Mouse (Mus musculus) testis, postnatal 10 days (tissue): ENCODE data around the gene Rptor.
A peak's percentile ranks its signal among the peaks of the same experiment; 100 is the strongest.

Experiments used
- DNase-seq: peaks from one replicate; pipeline ENCODE4 v3.0.0; 2021; ENCODE audit warnings: low spot score

Rptor gene

DNA sequence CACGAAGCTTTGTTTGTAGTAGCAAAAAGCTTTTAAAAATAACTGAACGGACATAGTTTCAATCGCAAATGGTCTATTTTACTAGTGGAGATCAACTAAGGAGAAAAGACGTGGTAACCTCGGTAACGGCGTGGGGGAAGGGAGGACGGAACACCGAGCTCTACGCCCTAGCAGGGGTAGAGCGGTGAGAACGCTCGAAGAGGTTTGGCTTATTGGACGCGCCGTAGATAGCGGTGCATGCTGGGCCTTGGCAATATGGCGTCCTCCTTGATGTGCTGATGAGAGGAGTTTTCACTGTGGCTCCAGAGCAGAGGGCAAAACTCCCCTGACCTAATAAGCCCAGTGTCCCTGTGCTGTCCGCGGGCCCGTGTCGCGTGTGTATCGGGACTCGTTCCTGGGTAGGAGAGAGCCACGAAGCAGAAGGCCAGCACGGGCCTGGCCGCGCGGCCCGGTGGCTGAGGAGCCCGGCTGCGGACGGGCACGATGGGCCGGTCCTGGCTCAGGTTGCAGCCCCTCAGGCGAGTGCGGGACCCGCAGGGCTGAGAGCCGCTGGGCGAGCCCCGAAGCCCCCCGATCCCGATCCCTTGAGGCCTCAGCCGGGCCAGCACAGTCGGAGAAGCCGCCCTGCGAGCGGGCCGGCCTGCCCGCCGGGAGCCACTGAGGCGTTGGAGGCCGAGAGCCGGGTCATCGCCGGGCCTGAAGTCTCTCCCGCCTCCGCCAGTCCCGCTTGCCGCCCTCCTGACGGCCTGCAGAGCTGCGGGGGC lies at the start of gene Rptor:
TSS of gene Rptor (plus strand) at position 143 of the 764 bp plus-strand sequence.
- DNase-seq = peak; percentile 97

GRCm38 (mm10) chr11:119554706-119555105 lies 48.0 kb upstream of the Rptor start:
- DNase-seq = no peak

GRCm38 (mm10) chr11:119555170-119555569 lies 47.5 kb upstream of the Rptor start:
- DNase-seq = no peak

DNA sequence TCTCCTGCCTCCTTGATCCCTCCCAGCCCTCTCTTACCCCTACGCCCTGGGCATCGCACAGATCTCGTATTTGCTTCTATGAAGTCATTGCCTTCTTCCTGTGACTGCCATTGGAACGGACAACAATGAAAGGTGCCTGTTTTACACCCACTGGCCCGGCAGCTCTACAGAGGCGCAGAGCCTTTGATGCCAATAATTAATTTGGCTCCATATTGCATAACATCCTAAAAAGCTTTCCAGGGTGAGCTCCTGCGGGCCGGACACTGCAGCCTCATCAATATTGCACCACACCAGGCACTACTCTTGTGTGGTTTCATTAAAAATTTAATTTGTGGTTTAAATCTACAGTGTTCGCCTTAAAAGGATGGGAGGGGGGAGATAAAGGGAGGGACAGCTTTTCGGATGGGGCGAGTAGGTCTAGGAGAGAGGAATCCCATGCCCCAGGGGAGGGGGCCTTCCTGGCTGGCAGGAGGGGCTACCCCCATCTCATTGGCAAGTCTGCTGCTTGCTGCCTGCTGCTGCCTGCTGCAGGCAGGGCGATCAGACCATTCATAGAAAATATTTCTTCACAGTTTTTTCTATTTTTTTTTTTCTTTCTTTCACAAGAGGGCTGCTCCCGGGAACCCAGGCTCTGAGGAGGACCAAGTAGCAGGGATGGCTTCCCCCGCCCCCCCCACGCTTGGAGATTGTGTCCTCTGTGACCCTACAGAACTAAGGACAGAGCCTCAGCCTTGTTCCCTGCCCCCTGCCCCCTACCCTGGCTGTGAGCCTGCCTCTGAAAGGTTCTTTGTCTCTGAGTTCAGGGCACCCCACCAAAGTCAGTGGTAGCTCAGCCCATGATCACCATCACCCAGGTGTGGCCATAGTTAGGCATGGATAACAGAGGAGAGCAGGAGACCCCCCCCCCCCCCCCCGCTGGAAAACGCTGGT lies 44.5 kb upstream of the Rptor start:
- no peak for DNase-seq

DNA sequence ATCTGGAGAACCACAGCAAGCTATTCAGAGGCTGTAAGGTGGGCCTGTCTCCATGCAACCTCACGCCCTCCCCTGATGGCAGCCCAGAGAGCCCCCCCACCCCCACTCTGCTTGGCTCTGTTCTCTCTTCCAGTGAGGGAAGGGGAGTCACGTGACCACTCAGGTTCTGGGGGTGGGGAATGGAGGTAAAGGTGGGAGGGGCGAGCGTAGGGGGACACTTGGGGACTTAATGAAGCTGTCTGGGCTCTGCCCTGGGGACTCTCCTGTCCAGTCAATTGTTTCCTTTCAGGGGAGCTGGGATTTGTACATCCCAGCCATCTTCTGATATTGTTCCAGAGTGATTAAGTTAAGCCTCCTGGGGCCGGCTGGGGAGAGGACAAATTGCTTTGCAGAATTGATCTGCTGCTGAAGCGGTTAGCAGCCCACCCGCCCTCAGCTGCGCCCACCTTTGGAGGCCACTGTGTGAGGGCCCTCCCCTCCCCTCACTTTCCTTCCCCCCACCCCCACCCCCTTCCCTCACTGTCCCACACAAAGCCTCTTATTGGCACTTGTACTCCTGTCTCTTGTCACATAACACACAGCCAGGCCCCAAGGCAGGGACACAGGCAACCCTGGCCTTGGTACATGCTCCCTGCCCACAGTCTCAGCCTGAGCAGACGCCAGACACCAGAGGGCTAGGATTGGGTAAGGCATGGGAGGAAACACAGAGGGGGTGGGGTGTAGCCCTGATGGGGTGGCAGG lies 43.7 kb upstream of the Rptor start:
- DNase-seq = no peak

DNA sequence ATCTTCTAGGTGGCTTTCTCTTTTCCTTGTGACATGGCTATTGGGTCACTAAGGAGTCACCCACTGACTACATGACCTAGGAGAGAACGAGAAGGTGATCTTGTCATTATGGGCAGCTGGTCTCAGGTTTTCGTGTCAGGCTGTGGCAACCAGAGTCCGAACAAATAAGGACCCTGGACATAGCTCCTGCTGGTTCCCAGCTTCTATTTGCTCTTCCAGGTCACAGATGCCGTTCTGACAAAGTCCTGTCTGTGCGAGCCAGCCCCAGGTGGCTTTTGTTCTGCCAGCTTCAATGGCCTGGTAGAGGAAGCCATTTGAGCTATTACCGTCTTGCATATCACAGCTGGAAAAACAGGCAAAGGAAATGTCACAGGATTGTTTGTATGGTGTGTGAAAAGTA lies 40.4 kb upstream of the Rptor start:
- no peak for DNase-seq

DNA sequence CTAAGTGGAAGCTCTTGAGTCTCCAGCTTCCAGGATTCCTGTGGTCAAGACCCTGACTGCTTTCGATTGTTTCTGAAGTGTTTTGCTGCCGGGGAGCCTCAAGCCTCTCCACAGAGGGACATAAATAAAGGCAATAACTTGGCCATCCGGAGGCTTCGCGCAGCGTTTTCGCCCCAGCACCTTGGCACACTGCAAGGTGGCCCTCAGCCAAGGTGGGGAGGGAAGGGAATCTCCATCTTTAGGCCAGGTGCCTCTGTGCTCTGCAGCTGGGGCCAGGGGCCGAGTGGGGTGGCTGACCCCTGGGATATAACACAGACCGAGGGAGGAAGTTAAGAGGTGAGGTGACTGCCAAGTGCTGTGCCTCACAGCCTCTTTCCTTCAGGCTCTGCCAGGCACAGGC lies 39.5 kb upstream of the Rptor start:
- DNase-seq = no peak

DNA sequence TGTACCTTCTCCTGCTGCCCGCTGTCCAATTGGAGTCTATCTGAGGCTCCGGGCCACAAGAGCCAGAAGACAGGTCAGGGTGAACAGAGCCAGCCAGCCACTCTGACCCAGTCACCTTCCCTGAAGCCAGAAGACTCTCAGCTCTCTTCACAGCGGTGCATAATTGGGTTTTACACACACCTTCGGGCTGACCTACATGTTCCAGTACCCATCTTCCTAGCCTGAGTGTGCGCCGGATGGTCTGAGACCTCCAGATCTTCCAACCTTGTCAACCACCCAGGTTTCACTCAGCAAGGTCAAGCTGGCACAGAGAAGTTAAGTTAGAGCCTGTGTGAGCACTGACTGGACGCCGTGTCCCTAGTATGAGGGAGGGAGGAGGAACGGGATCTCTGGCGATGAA lies 38.3 kb upstream of the Rptor start:
- DNase-seq = no peak

DNA sequence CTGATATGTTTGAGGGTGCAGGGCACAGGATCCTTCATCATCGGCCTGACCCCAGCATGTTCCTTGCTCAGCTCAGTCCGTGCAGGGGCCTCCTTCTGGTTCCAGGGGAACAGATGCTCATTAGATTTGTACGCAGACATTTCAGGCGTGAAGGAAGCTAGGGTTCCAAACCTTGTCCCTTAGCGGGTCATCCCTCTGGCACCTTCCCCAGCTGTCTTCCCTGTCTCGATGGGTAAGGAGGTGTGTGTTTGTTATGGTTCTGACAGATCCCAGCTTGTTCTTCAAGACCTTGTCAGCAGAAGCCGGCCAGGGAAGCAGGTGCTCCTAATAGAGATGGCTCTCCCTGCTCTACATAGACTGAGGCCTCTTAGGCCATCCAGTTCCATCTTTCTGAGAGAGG lies 37.7 kb upstream of the Rptor start:
- no peak for DNase-seq

DNA sequence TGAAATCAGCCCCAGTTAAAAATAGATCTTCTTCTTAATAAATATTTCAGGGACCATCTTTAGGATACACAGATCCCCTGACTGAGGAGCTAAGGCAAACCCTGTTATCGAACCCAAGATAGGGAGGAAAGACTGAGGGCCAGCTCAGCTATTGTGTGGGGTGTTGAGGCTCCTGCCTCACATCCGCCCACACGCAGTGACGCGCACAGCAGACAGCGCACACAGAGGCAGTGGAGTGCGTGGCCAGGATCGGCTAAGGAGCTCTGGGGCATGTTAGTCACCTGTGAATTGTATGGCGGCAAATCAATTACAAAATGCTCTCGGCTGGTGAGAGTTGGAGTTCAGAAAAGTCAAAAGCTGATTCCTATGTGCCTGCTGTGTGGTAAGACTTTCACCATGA lies 37.0 kb upstream of the Rptor start:
- DNase-seq = no peak

GRCm38 (mm10) chr11:119566188-119566587 lies 36.5 kb upstream of the Rptor start:
- no peak for DNase-seq

- no peak for DNase-seq
These were observed 30.2 kb upstream of the Rptor start for GRCm38 (mm10) chr11:119572316-119573010.

GRCm38 (mm10) chr11:119576855-119577254 lies 25.9 kb upstream of the Rptor start:
- no peak for DNase-seq

DNA sequence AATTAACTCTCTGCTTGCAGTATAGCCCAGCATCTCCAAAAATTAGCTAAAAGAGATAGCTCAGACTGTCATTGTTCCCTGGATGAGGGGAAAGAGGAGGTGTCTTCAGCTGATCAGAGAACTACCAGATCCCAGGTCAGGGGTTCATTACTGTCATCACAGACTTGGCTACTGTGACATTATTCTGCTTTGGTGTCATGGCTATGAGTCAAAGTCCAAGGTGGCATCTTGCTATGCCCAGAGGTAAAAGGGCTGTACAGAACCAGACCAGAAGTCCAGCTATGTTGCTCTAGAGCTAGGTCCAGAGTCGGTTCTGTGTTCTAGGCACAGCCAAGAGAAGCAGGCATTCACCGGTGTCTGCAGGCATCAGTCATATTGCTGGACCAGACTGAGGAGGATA lies 25.0 kb upstream of the Rptor start:
- DNase-seq = no peak

- DNase-seq = no peak
These were observed 16.2 kb upstream of the Rptor start for GRCm38 (mm10) chr11:119586511-119586910.

- DNase-seq = no peak
These were observed 15.6 kb upstream of the Rptor start for GRCm38 (mm10) chr11:119587112-119587511.

GRCm38 (mm10) chr11:119589242-119589641 lies 13.5 kb upstream of the Rptor start:
- DNase-seq = no peak

DNA sequence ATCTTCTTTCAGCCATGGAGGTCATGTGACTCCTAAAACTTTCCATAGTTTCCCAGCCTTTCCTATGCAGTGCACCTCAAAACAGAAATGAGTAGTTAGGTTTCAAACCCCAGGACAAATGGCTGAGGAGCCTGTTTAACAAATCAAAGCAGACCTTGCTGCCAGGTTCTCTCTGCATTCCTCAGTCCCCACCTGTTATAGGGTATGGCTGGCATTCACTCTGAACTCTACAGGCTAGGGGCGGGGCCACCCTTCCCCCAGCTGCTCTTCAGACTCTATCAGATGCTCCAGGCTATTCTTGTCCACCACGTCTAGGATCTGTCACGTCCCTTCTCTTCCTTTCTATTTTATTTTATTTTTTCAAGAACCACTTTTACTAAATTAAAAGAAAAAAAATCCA lies 8.7 kb upstream of the Rptor start:
- DNase-seq = no peak

DNA sequence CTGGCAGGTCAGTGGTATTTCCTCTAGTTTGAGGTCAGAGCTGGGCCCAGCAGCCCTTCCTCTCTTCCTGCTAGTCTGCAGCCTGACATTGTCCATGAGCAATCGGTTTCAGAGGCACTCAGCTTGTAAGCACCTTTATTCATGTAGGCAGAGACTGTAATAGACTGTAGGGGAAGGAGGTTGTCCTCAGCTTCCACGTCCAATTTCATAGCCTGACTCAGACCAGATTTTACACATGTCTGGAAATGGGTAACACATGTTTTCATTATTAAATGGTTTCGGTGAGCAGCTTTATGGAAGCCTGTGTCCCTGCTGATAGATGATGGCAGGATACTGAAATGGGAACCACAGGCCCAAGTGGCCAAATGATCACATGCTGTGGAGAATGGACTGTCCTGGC lies 3.8 kb upstream of the Rptor start:
- no peak for DNase-seq

GRCm38 (mm10) chr11:119600286-119600685 lies 2.4 kb upstream of the Rptor start:
- no peak for DNase-seq

GRCm38 (mm10) chr11:119602177-119602700 lies 466 bp upstream of the Rptor start:
- no peak for DNase-seq

GRCm38 (mm10) chr11:119603527-119603905 lies 811 bp downstream of the Rptor start:
- DNase-seq = peak; percentile 54
